Mouse (Mus musculus) liver, adult 2 months (tissue): Measurements from ENCODE around the gene Hnf4a. TPM values are rescaled to one million over a fixed set of nuclear protein-coding genes. Genes with fewer than 3 reads are reported as not detected.

Source experiments
- DNase-seq: peaks from one replicate; pipeline ENCODE4 v3.0.0-alpha.2; 2011; ENCODE audit warnings: low read depth, low spot score; ENCODE audit errors: extremely low read depth
- H3K27ac ChIP-seq: fragments of 200-500 bp; replicated peaks from 2 replicates; pipeline ENCODE4 v1.5.1; 2012; ENCODE audit warnings: low read depth, mild to moderate bottlenecking, control low read depth, inconsistent platforms, low read length; ENCODE audit not compliant: insufficient read depth
- H3K27me3 ChIP-seq: fragments of 200-500 bp; 2 replicates; pipeline ENCODE4 v1.6.1; 2012; ENCODE audit warnings: mild to moderate bottlenecking, moderate library complexity, low read length, inconsistent platforms; ENCODE audit not compliant: control insufficient read depth, insufficient read depth
- H3K36me3 ChIP-seq: fragments of 200-500 bp; 2 replicates; pipeline ENCODE4 v1.6.1; 2012; ENCODE audit warnings: low read length, inconsistent platforms; ENCODE audit not compliant: control insufficient read depth, insufficient read depth
- H3K4me1 ChIP-seq: fragments of 200-500 bp; 2 replicates; pipeline ENCODE4 v1.6.1; 2011; ENCODE audit warnings: low read length; ENCODE audit not compliant: control insufficient read depth, insufficient read depth
- H3K4me3 ChIP-seq: fragments of 200-500 bp; 2 replicates; pipeline ENCODE4 v1.5.1; 2011; ENCODE audit warnings: low read depth, mild to moderate bottlenecking, control low read depth, low read length, moderate library complexity; ENCODE audit not compliant: insufficient read depth
- H3K79me2 ChIP-seq: fragments of 200-500 bp; 2 replicates; pipeline ENCODE4 v1.6.1; 2012; ENCODE audit warnings: inconsistent platforms, mild to moderate bottlenecking, low read length, moderate library complexity; ENCODE audit not compliant: control insufficient read depth, insufficient read depth
- H3K9ac ChIP-seq: fragments of 200-500 bp; 2 replicates; pipeline ENCODE4 v1.6.1; 2012; ENCODE audit warnings: low read depth, mild to moderate bottlenecking, control low read depth, inconsistent platforms, low read length
- CTCF ChIP-seq: fragments of 200-500 bp; IDR thresholded peaks from 2 replicates; pipeline ENCODE4 v1.5.1; 2011; ENCODE audit warnings: low read depth, low read length, control low read depth
- POLR2A ChIP-seq: fragments of 200-500 bp; IDR thresholded peaks from 2 replicates; pipeline ENCODE4 v1.6.1; 2011; ENCODE audit warnings: low read length, control low read depth; ENCODE audit not compliant: insufficient read depth; ENCODE audit errors: extremely low read depth
- WGBS: fragments of 180-500 bp; shearing (Covaris S2); methylation state at CpG from one replicate; pipeline ENCODE4 v1.1.7; 2018; 5-methylcytosine and 5-hydroxymethylcytosine counted together
- polyA plus RNA-seq: library from polyadenylated mRNA; depleted of rRNA; stranded (reverse); fragments of >200 nt; gene quantifications from 2 replicates; pipeline ENCODE4 v1.2.3, GENCODE M21; 2012
- total RNA-seq: library from RNA; depleted of rRNA; stranded (reverse); fragments of >200 nt; gene quantifications from 2 replicates; pipeline ENCODE4 v1.2.3, GENCODE M21; 2014

The Hnf4a gene
- total and polyA plus RNA-seq, 2 experiments = 164 to 260 TPM

DNA sequence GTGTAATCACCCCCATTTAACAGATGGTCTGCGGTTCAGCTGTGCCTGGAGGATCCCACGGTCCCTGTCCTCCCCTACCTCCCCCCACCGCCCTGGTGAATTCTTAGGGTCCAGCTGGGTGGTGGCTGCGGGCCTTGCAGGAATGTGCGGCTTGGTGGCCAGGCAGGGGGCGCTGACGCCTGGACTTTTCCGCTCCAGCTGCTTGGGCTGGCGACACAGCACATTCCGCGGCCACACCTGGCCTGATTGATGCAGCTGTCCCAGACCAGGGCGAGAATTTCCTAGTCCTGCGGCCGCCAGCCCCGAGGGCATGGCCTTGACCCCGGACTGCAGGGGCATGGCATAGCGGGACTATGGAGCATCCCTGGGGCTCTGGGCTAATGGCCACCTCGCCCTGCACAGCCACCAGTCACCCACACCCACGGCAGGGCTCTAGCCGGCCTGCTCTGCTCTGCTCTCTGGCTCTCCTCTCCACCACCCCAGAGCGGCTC, 25.0 kb upstream of the Hnf4a start:
- 5% methylated on average over 21 of the region's 21 CpGs for WGBS
- Histone ChIP-seq H3K27ac (no peak overlapping the region), H3K9ac (no peak overlapping the region), H3K4me1 (no peaks in the 10 kb centered on the region; the same call in 1 of the 2 replicates), H3K79me2 (no peaks in the 10 kb centered on the region), H3K27me3 (no peaks in the 10 kb centered on the region), H3K4me3 (no peak overlapping the region), H3K36me3 (no peaks in the 10 kb centered on the region)
- TF ChIP-seq CTCF = peak; percentile 27; the same call in 1 of the 2 replicates
- no peak for TF ChIP-seq POLR2A
- no peak for DNase-seq

GRCm38 (mm10) chr2:163487360-163487759, 19.2 kb upstream of the Hnf4a start:
- H3K27me3 ChIP-seq = no peaks in the 10 kb centered on the region
- H3K9ac ChIP-seq = no peak overlapping the region
- 67% methylated on average over 3 of the region's 3 CpGs for WGBS
- no peaks in the 10 kb centered on the region for H3K4me1 ChIP-seq
- no peak overlapping the region for H3K4me3 ChIP-seq
- H3K36me3 ChIP-seq = no peaks in the 10 kb centered on the region
- H3K79me2 ChIP-seq = no peaks in the 10 kb centered on the region
- TF ChIP-seq CTCF (no peak), POLR2A (no peak)
- no peak for DNase-seq
- no peak overlapping the region for H3K27ac ChIP-seq

GRCm38 (mm10) chr2:163489725-163490291, 16.8 kb upstream of the Hnf4a start:
- DNase-seq = no peak
- 0 out of 2 replicates have a peak, but pooled peaks cover 2% of the 10 kb centered on the region for H3K4me1 ChIP-seq
- H3K27me3 ChIP-seq = no peaks in the 10 kb centered on the region
- 63% methylated on average over 5 of the region's 5 CpGs for WGBS
- H3K27ac ChIP-seq = no peak overlapping the region
- no peak overlapping the region for H3K4me3 ChIP-seq
- H3K9ac ChIP-seq = no peak overlapping the region
- no peaks in the 10 kb centered on the region for H3K79me2 ChIP-seq
- TF ChIP-seq CTCF = no peak
- TF ChIP-seq POLR2A = no peak
- H3K36me3 ChIP-seq = no peaks in the 10 kb centered on the region

DNA sequence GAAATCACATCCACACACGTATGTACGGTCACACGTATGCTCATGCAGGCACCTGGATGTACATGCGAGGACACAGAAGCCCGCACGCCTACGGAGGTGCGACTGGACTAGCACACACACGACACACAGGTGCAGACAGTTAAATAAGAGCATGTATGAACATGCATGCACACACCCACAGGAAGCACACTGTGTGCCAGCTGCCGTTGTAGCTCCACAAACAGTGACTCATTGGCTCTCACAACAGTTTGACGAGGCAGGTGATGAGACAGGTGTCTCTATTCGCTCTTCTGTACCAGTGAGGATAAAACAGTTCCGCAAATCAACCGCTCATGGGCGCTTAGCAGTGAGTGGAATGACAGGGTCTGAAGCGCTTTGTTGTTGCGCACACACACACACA, 16.0 kb upstream of the Hnf4a start:
- H3K9ac ChIP-seq = no peak overlapping the region
- DNase-seq = no peak
- no peaks in the 10 kb centered on the region for H3K79me2 ChIP-seq
- no peak for TF ChIP-seq CTCF
- no peaks in the 10 kb centered on the region for H3K36me3 ChIP-seq
- H3K4me3 ChIP-seq = no peak overlapping the region
- H3K27me3 ChIP-seq = no peaks in the 10 kb centered on the region
- no peak overlapping the region for H3K27ac ChIP-seq
- WGBS = 92% methylated on average over 17 of the region's 17 CpGs
- 0 out of 2 replicates have a peak, but pooled peaks cover 2% of the 10 kb centered on the region for H3K4me1 ChIP-seq

GRCm38 (mm10) chr2:163491351-163491750, 15.3 kb upstream of the Hnf4a start:
- no peaks in the 10 kb centered on the region for H3K36me3 ChIP-seq
- no peak overlapping the region for H3K27ac ChIP-seq
- DNase-seq = no peak
- H3K9ac ChIP-seq = no peak overlapping the region
- H3K27me3 ChIP-seq = no peaks in the 10 kb centered on the region
- WGBS = 72% methylated on average over 7 of the region's 7 CpGs
- no peak overlapping the region for H3K4me3 ChIP-seq
- H3K4me1 ChIP-seq = 0 out of 2 replicates have a peak, but pooled peaks cover 2% of the 10 kb centered on the region
- H3K79me2 ChIP-seq = no peaks in the 10 kb centered on the region
- no peak for TF ChIP-seq CTCF
- TF ChIP-seq POLR2A = no peak

- Histone ChIP-seq H3K9ac (no peak within 1 kb of the TSS), H3K27me3 (no peaks in the 10 kb centered on the region), H3K4me3 (no peak within 1 kb of the TSS), H3K36me3 (no peaks in the 10 kb centered on the region), H3K79me2 (no peaks in the 10 kb centered on the region), H3K4me1 (peaks cover 5% of the 10 kb centered on the region; the same call in 1 of the 2 replicates), H3K27ac (no peak within 1 kb of the TSS)
- TF ChIP-seq CTCF (no peak), POLR2A (no peak)
- DNase-seq = no peak
- WGBS = 86% methylated on average over 5 of the region's 5 CpGs
Observed at GRCm38 (mm10) chr2:163492018-163492417, 14.6 kb upstream of the Hnf4a start, which contains the start of gene R3hdml. Gene R3hdml, plus strand, starts transcription at chr2:163492318.
